Mouse (Mus musculus) midbrain, postnatal 0 days (tissue): ENCODE data around the gene Pkdrej. TPM values are rescaled to one million over a fixed set of nuclear protein-coding genes. Genes with fewer than 3 reads are reported as not detected.

Source experiments
- ATAC-seq: fragments of 200-750 bp; cut with Nextera tagmentation; 2 replicates; pipeline ENCODE4 v1.8.0; 2017; ENCODE audit warnings: moderate number of reproducible peaks, mild to moderate bottlenecking, moderate TSS enrichment, moderate library complexity; ENCODE audit not compliant: low FRiP score
- DNase-seq: peaks from one replicate; pipeline ENCODE4 v3.0.0-alpha.2; 2015; ENCODE audit warnings: low spot score
- H3K27ac ChIP-seq: fragments of 300-500 bp; sonication (generic); 2 replicates; pipeline ENCODE4 v1.5.1; 2014; ENCODE audit warnings: low read depth, mild to moderate bottlenecking, low read length, mixed read lengths
- H3K27me3 ChIP-seq: fragments of 300-500 bp; sonication (generic); 2 replicates; pipeline ENCODE4 v1.6.1; 2014; ENCODE audit warnings: low read length, control low read depth, mixed read lengths; ENCODE audit not compliant: insufficient read depth
- H3K36me3 ChIP-seq: fragments of 300-500 bp; sonication (generic); 2 replicates; pipeline ENCODE4 v1.6.1; 2014; ENCODE audit warnings: low read length, control low read depth, mixed read lengths; ENCODE audit not compliant: insufficient read depth
- H3K4me1 ChIP-seq: fragments of 300-500 bp; sonication (generic); 2 replicates; pipeline ENCODE4 v1.6.1; 2014; ENCODE audit warnings: mild to moderate bottlenecking, control low read depth, antibody characterized with exemption, low read length, mixed read lengths; ENCODE audit not compliant: insufficient read depth
- H3K4me2 ChIP-seq: fragments of 300-500 bp; sonication (generic); 2 replicates; pipeline ENCODE4 v1.6.1; 2014; ENCODE audit warnings: low read depth, mild to moderate bottlenecking, low read length, mixed read lengths; ENCODE audit not compliant: poor library complexity, severe bottlenecking
- H3K4me3 ChIP-seq: fragments of 300-500 bp; sonication (generic); 2 replicates; pipeline ENCODE4 v1.5.1; 2014; ENCODE audit warnings: low read depth, mild to moderate bottlenecking, low read length, moderate library complexity
- H3K9ac ChIP-seq: fragments of 300-500 bp; sonication (generic); replicated peaks from 2 replicates; pipeline ENCODE4 v1.6.1; 2014; ENCODE audit warnings: mild to moderate bottlenecking, low read length, moderate library complexity, mixed read lengths; ENCODE audit not compliant: poor library complexity, severe bottlenecking
- H3K9me3 ChIP-seq: fragments of 300-500 bp; sonication (generic); 2 replicates; pipeline ENCODE4 v1.6.1; 2016; ENCODE audit warnings: low read length, control low read depth
- CTCF ChIP-seq: IDR thresholded peaks from 2 replicates; pipeline ENCODE4 v1.5.1; 2016; ENCODE audit warnings: antibody characterized with exemption, mild to moderate bottlenecking
- WGBS: fragments of 180-500 bp; shearing (Covaris S2); extraction: QIAGEN DNeasy Blood & Tissue Kit; methylation state at CpG from one replicate; pipeline ENCODE4 v1.1.7; 2014; 5-methylcytosine and 5-hydroxymethylcytosine counted together
- polyA plus RNA-seq: library from polyadenylated mRNA; unstranded; fragments of >200 nt; fragmentation: Nextera tagmentation; extraction: Ambion mirVana; gene quantifications from 2 replicates; pipeline ENCODE4 v1.2.1, GENCODE M21; 2015
- total RNA-seq: library from RNA; depleted of rRNA; stranded (reverse); fragments of >200 nt; gene quantifications from 2 replicates; pipeline ENCODE4 v1.2.3, GENCODE M21; 2014; rRNA removed

Pkdrej gene
- total and polyA plus RNA-seq, 2 experiments from 2014 or later, result 0.06 to 0.33 TPM

- WGBS, result 83% methylated on average over 11 of the region's 11 CpGs
- no peak for DNase-seq
- H3K36me3 ChIP-seq, result no peaks in the 10 kb centered on the region
- no peaks in the 10 kb centered on the region for H3K27me3 ChIP-seq
- H3K4me3 ChIP-seq, result no peak overlapping the region
- no peak overlapping the region for H3K9ac ChIP-seq
- no peak for TF ChIP-seq CTCF
- H3K27ac ChIP-seq, result no peak overlapping the region
- H3K9me3 ChIP-seq, result no peaks in the 10 kb centered on the region
- no peak overlapping the region for H3K4me2 ChIP-seq
- no peaks in the 10 kb centered on the region for H3K4me1 ChIP-seq
- ATAC-seq, result no peak
Observed at GRCm38 (mm10) chr15:85772146-85772740, 49.3 kb downstream of the Pkdrej start.

GRCm38 (mm10) chr15:85771306-85772121, 50.0 kb downstream of the Pkdrej start:
- H3K4me1 ChIP-seq, result no peaks in the 10 kb centered on the region
- no peak for ATAC-seq
- no peak overlapping the region for H3K9ac ChIP-seq
- no peaks in the 10 kb centered on the region for H3K27me3 ChIP-seq
- H3K27ac ChIP-seq, result no peak overlapping the region
- H3K9me3 ChIP-seq, result no peaks in the 10 kb centered on the region
- DNase-seq, result no peak
- no peaks in the 10 kb centered on the region for H3K36me3 ChIP-seq
- 87% methylated on average over 17 of the region's 17 CpGs for WGBS
- H3K4me2 ChIP-seq, result no peak overlapping the region
- H3K4me3 ChIP-seq, result no peak overlapping the region
- no peak for TF ChIP-seq CTCF

- Histone ChIP-seq H3K36me3 (no peaks in the 10 kb centered on the region), H3K4me2 (no peak overlapping the region), H3K27ac (no peak overlapping the region), H3K27me3 (no peaks in the 10 kb centered on the region), H3K4me1 (no peaks in the 10 kb centered on the region), H3K9me3 (no peaks in the 10 kb centered on the region), H3K4me3 (no peak overlapping the region), H3K9ac (no peak overlapping the region)
- ATAC-seq, result no peak
- WGBS, result 96% methylated on average over 8 of the region's 8 CpGs
- DNase-seq, result no peak
- TF ChIP-seq CTCF, result no peak
Observed at GRCm38 (mm10) chr15:85768991-85769390, 52.5 kb downstream of the Pkdrej start.

- ATAC-seq, result no peak
- no peak overlapping the region for H3K4me3 ChIP-seq
Observed at GRCm38 (mm10) chr15:85766677-85767076, 54.9 kb downstream of the Pkdrej start.

GRCm38 (mm10) chr15:85765022-85765421, 56.5 kb downstream of the Pkdrej start:
- no peak overlapping the region for H3K4me2 ChIP-seq
- H3K9ac ChIP-seq, result no peak overlapping the region
- no peak overlapping the region for H3K27ac ChIP-seq
- DNase-seq (no peak), ATAC-seq (no peak)
- H3K9me3 ChIP-seq, result no peaks in the 10 kb centered on the region
- no peaks in the 10 kb centered on the region for H3K4me1 ChIP-seq
- 64% methylated on average over 3 of the region's 3 CpGs for WGBS
- H3K4me3 ChIP-seq, result no peak overlapping the region
- no peaks in the 10 kb centered on the region for H3K36me3 ChIP-seq
- no peaks in the 10 kb centered on the region for H3K27me3 ChIP-seq
- no peak for TF ChIP-seq CTCF

More at GRCm38 (mm10) chr15:85766677-85767076, 54.9 kb downstream of the Pkdrej start:
- TF ChIP-seq CTCF, result no peak
- DNase-seq, result no peak
- 92% methylated on average over 5 of the region's 5 CpGs for WGBS
- no peak overlapping the region for H3K4me2 ChIP-seq
- no peaks in the 10 kb centered on the region for H3K36me3 ChIP-seq
- no peak overlapping the region for H3K27ac ChIP-seq
- no peaks in the 10 kb centered on the region for H3K9me3 ChIP-seq
- no peaks in the 10 kb centered on the region for H3K27me3 ChIP-seq
- no peak overlapping the region for H3K9ac ChIP-seq
- no peaks in the 10 kb centered on the region for H3K4me1 ChIP-seq

Other genes starting within 250 kb of the Pkdrej start
- 26.3 and 34.3 TPM in 2 replicates for gene Wnt7b, start 239.3 kb downstream of the Pkdrej start, total RNA-seq
- 19.0 and 19.5 TPM in 2 replicates for gene Wnt7b, start 239.3 kb downstream of the Pkdrej start, polyA plus RNA-seq
- gene Ppara, start 86.8 kb downstream of the Pkdrej start, total RNA-seq, result 1.6 TPM in 2 replicates
- gene Ppara, start 86.8 kb downstream of the Pkdrej start, polyA plus RNA-seq, result 0.86 and 2.8 TPM in 2 replicates
- 16.2 and 31.7 TPM in 2 replicates for gene Cdpf1, start 10.0 kb downstream of the Pkdrej start, total RNA-seq
- gene Cdpf1, start 10.0 kb downstream of the Pkdrej start, polyA plus RNA-seq, result 22.8 and 23.0 TPM in 2 replicates
- 3.8 and 19.1 TPM in 2 replicates for gene Ttc38, start 10.6 kb upstream of the Pkdrej start, total RNA-seq
- gene Ttc38, start 10.6 kb upstream of the Pkdrej start, polyA plus RNA-seq, result 2.2 and 3.1 TPM in 2 replicates
- 2.4 and 3.2 TPM in 2 replicates for gene Gtse1, start 38.0 kb upstream of the Pkdrej start, total RNA-seq
- 1.8 and 1.9 TPM in 2 replicates for gene Gtse1, start 38.0 kb upstream of the Pkdrej start, polyA plus RNA-seq
- 22.7 and 27.6 TPM in 2 replicates for gene Trmu, start 57.6 kb upstream of the Pkdrej start, total RNA-seq
- gene Trmu, start 57.6 kb upstream of the Pkdrej start, polyA plus RNA-seq, result 37.0 and 41.4 TPM in 2 replicates
- gene Celsr1, start 212.0 kb upstream of the Pkdrej start, total RNA-seq, result 13.7 and 15.0 TPM in 2 replicates
- gene Celsr1, start 212.0 kb upstream of the Pkdrej start, polyA plus RNA-seq, result 0.60 and 0.79 TPM in 2 replicates
- gene Gramd4, start 236.0 kb upstream of the Pkdrej start, total RNA-seq, result 43.4 and 47.6 TPM in 2 replicates
- 21.5 and 22.5 TPM in 2 replicates for gene Gramd4, start 236.0 kb upstream of the Pkdrej start, polyA plus RNA-seq